Mouse (Mus musculus) myocyte (in vitro differentiated cells): Measurements from ENCODE around the gene Fam129b.

Experiments used
- POLR2A ChIP-seq: IDR thresholded peaks from one replicate; pipeline ENCODE4 v1.6.1; 2011; ENCODE audit warnings: low read depth, mild to moderate bottlenecking, control low read depth, moderate library complexity; ENCODE audit not compliant: insufficient read length
- USF1 ChIP-seq: IDR thresholded peaks from one replicate; pipeline ENCODE4 v1.6.1; 2011; ENCODE audit warnings: low read depth, mild to moderate bottlenecking, control low read depth, moderate library complexity

- TF ChIP-seq USF1 (no peak), POLR2A (no peak)
These were observed 29.4 kb downstream of the Fam129b start for GRCm38 (mm10) chr2:32905297-32905696.
